Mouse (Mus musculus): ENCODE data around the gene Cnga4. TPM values are rescaled to one million over a fixed set of nuclear protein-coding genes. Genes with fewer than 3 reads are reported as not detected.
"Not testable (repeated sequence)": the region's sequence is repeated elsewhere in the genome, so short reads cannot be mapped to it uniquely, and the experiment has no call there.

Gene Cnga4
- polyA plus RNA-seq, 2 experiments from 2014 or later = not detected

GRCm38 (mm10) chr7:105418106-105418505, 13.7 kb downstream of the Cnga4 start:
- ATAC-seq = no peak

- no peak for ATAC-seq
These were observed 16.5 kb downstream of the Cnga4 start for GRCm38 (mm10) chr7:105420903-105421302.

GRCm38 (mm10) chr7:105424368-105424767, 20.0 kb downstream of the Cnga4 start:
- no peak for ATAC-seq

GRCm38 (mm10) chr7:105425424-105426043, 21.2 kb downstream of the Cnga4 start, which contains the start of gene Cckbr:
Cckbr (plus strand) TSS chr7:105425731.
- ATAC-seq = no peak

- no peak for ATAC-seq
These were observed 21.7 kb downstream of the Cnga4 start for GRCm38 (mm10) chr7:105426051-105426450.

- no peak for ATAC-seq
These were observed 27.7 kb downstream of the Cnga4 start for GRCm38 (mm10) chr7:105432058-105432457.

GRCm38 (mm10) chr7:105433859-105434258, 29.5 kb downstream of the Cnga4 start:
- no peak for ATAC-seq

GRCm38 (mm10) chr7:105434798-105435197, 30.4 kb downstream of the Cnga4 start:
- no peak for ATAC-seq

GRCm38 (mm10) chr7:105437979-105438772, 33.8 kb downstream of the Cnga4 start:
- ATAC-seq = no peak

- ATAC-seq = no peak
These were observed 37.1 kb downstream of the Cnga4 start for GRCm38 (mm10) chr7:105441426-105441825.

GRCm38 (mm10) chr7:105445076-105445475, 40.7 kb downstream of the Cnga4 start:
- no peak for ATAC-seq

- ATAC-seq = not testable (repeated sequence)
These were observed 49.0 kb downstream of the Cnga4 start for GRCm38 (mm10) chr7:105453345-105453744.

Other genes starting within 250 kb of the Cnga4 start
- gene Olfr684, start 240.9 kb upstream of the Cnga4 start, polyA plus RNA-seq (2017; shearing (Covaris generic)) = not detected
- gene Olfr685, start 218.6 kb upstream of the Cnga4 start, polyA plus RNA-seq (2017; shearing (Covaris generic)) = not detected
- gene Olfr686, start 197.1 kb upstream of the Cnga4 start, polyA plus RNA-seq (2017; shearing (Covaris generic)) = not detected
- not detected for gene Olfr688, start 116.5 kb upstream of the Cnga4 start, polyA plus RNA-seq (2017; shearing (Covaris generic))
- not detected for gene Olfr689, start 93.4 kb upstream of the Cnga4 start, polyA plus RNA-seq (2017; shearing (Covaris generic))
- gene Olfr690, start 70.5 kb upstream of the Cnga4 start, polyA plus RNA-seq (2017; shearing (Covaris generic)) = not detected
- under 1 TPM in 1 of 2 experiments, not detected in 1; 0.28 TPM for gene Olfr691, start 62.3 kb upstream of the Cnga4 start, polyA plus RNA-seq (2017; shearing (Covaris generic))
- not detected for gene Olfr692, start 36.3 kb upstream of the Cnga4 start, polyA plus RNA-seq (2017; shearing (Covaris generic))
- gene Gm5901, start 29.5 kb upstream of the Cnga4 start, polyA plus RNA-seq (2017; shearing (Covaris generic)) = not detected
- gene Fam160a2, start 4.5 kb upstream of the Cnga4 start, polyA plus RNA-seq (2017; shearing (Covaris generic)) = 10 to 100 TPM; 14.6 to 15.8 TPM
- gene Cckbr, start 21.2 kb downstream of the Cnga4 start, polyA plus RNA-seq (2017; shearing (Covaris generic)) = not detected
- gene Cavin3, start 77.7 kb downstream of the Cnga4 start, polyA plus RNA-seq (2017; shearing (Covaris generic)) = not detected
- 10 to 100 TPM; 20.4 to 25.0 TPM for gene Smpd1, start 149.8 kb downstream of the Cnga4 start, polyA plus RNA-seq (2017; shearing (Covaris generic))
- 1 to 10 TPM; 3.5 to 4.2 TPM for gene Apbb1, start 177.1 kb downstream of the Cnga4 start, polyA plus RNA-seq (2017; shearing (Covaris generic))
- not detected for gene Hpx, start 195.6 kb downstream of the Cnga4 start, polyA plus RNA-seq (2017; shearing (Covaris generic))
- 1 to 10 TPM; 1.9 to 2.5 TPM for gene Trim3, start 229.0 kb downstream of the Cnga4 start, polyA plus RNA-seq (2017; shearing (Covaris generic))
- gene Timm10b, start 235.5 kb downstream of the Cnga4 start, polyA plus RNA-seq (2017; shearing (Covaris generic)) = 100 to 1,000 TPM; 214 to 228 TPM
- 10 to 100 TPM; 12.4 to 13.6 TPM for gene Arfip2, start 235.8 kb downstream of the Cnga4 start, polyA plus RNA-seq (2017; shearing (Covaris generic))
- gene Gm45799, start 236.0 kb downstream of the Cnga4 start, polyA plus RNA-seq (2017; shearing (Covaris generic)) = 1 to 10 TPM; 3.1 to 5.4 TPM
- gene Dnhd1, start 246.3 kb downstream of the Cnga4 start, polyA plus RNA-seq (2017; shearing (Covaris generic)) = 1 to 10 TPM in 1 of 2 experiments, under 1 TPM in 1; 0.98 to 1.1 TPM

Data from activated CD4-positive, CD25-positive, alpha-beta regulatory T cell, adult 4 months (primary cell).